Mouse (Mus musculus) stomach, postnatal 0 days (tissue): ENCODE measurements around the gene Yes1. TPM values are rescaled to one million over a fixed set of nuclear protein-coding genes. Genes with fewer than 3 reads are reported as not detected.

Experiments used
- ATAC-seq: fragments of 200-750 bp; cut with Nextera tagmentation; 2 replicates; pipeline ENCODE4 v1.8.0; 2017; ENCODE audit not compliant: low FRiP score, low TSS enrichment
- DNase-seq: peaks from one replicate; pipeline ENCODE4 v3.0.0-alpha.2; 2016; ENCODE audit warnings: low spot score
- H3K27ac ChIP-seq: fragments of 300-500 bp; sonication (generic); replicated peaks from 2 replicates; pipeline ENCODE4 v1.5.1; 2014; ENCODE audit warnings: mild to moderate bottlenecking, control low read depth
- H3K27me3 ChIP-seq: fragments of 300-500 bp; sonication (generic); 2 replicates; pipeline ENCODE4 v1.6.1; 2014; ENCODE audit warnings: low read length; ENCODE audit not compliant: control insufficient read depth, insufficient read depth
- H3K36me3 ChIP-seq: fragments of 300-500 bp; sonication (generic); 2 replicates; pipeline ENCODE4 v1.6.1; 2014; ENCODE audit warnings: low read length, mixed read lengths; ENCODE audit not compliant: control insufficient read depth, insufficient read depth
- H3K4me1 ChIP-seq: fragments of 300-500 bp; sonication (generic); replicated peaks from 2 replicates; pipeline ENCODE4 v1.6.1; 2014; ENCODE audit warnings: antibody characterized with exemption; ENCODE audit not compliant: control insufficient read depth, insufficient read depth
- H3K4me2 ChIP-seq: fragments of 300-500 bp; sonication (generic); replicated peaks from 2 replicates; pipeline ENCODE4 v1.6.1; 2014; ENCODE audit warnings: low read depth, mild to moderate bottlenecking, control low read depth, moderate library complexity
- H3K4me3 ChIP-seq: fragments of 300-500 bp; sonication (generic); 2 replicates; pipeline ENCODE4 v1.5.1; 2014; ENCODE audit warnings: low read depth, low read length, control low read depth
- H3K9ac ChIP-seq: fragments of 300-500 bp; sonication (generic); 2 replicates; pipeline ENCODE4 v1.6.1; 2014; ENCODE audit warnings: mild to moderate bottlenecking, low read length, control low read depth, mixed read lengths
- H3K9me3 ChIP-seq: fragments of 300-500 bp; sonication (generic); 2 replicates; pipeline ENCODE4 v1.6.1; 2016; ENCODE audit warnings: low read length; ENCODE audit not compliant: control insufficient read depth
- CTCF ChIP-seq: IDR thresholded peaks from 2 replicates; pipeline ENCODE4 v1.5.1; 2016; ENCODE audit warnings: antibody characterized with exemption, low read depth, mild to moderate bottlenecking, moderate library complexity
- EP300 ChIP-seq: optimal IDR thresholded peaks from 2 replicates; pipeline ENCODE3; 2016; ENCODE audit warnings: antibody characterized with exemption
- WGBS: fragments of 180-500 bp; shearing (Covaris S2); extraction: QIAGEN DNeasy Blood & Tissue Kit; methylation state at CpG from one replicate; pipeline ENCODE4 v1.1.7; 2014; 5-methylcytosine and 5-hydroxymethylcytosine counted together
- polyA plus RNA-seq: library from polyadenylated mRNA; unstranded; fragments of >200 nt; fragmentation: Nextera tagmentation; extraction: Ambion mirVana; gene quantifications from 2 replicates; pipeline ENCODE4 v1.2.1, GENCODE M21; 2015

Gene Yes1
- polyA plus RNA-seq, 1 experiment from 2014 or later = 15.0 TPM

GRCm38 (mm10) chr5:32657386-32657785, 46.4 kb downstream of the Yes1 start:
- TF ChIP-seq CTCF = peak; percentile 80
- TF ChIP-seq EP300 = no peak
- Histone ChIP-seq H3K4me3 (no peak overlapping the region), H3K9me3 (no peaks in the 10 kb centered on the region), H3K27me3 (no peaks in the 10 kb centered on the region), H3K27ac (no peak overlapping the region), H3K4me2 (no peak overlapping the region), H3K4me1 (no peaks in the 10 kb centered on the region), H3K9ac (no peak overlapping the region), H3K36me3 (peaks cover 2% of the 10 kb centered on the region)
- WGBS = 46% methylated on average over 1 of the region's 1 CpGs
- DNase-seq (no peak), ATAC-seq (no peak)

GRCm38 (mm10) chr5:32682475-32682874, 71.5 kb downstream of the Yes1 start:
- Histone ChIP-seq H3K27me3 (no peaks in the 10 kb centered on the region), H3K4me1 (no peaks in the 10 kb centered on the region), H3K4me3 (no peak overlapping the region), H3K36me3 (no peaks in the 10 kb centered on the region), H3K27ac (no peak overlapping the region), H3K4me2 (no peak overlapping the region), H3K9ac (no peak overlapping the region), H3K9me3 (no peaks in the 10 kb centered on the region)
- WGBS = 48% methylated on average over 2 of the region's 2 CpGs
- ATAC-seq = no peak
- no peak for TF ChIP-seq CTCF
- no peak for TF ChIP-seq EP300
- DNase-seq = no peak

- DNase-seq (no peak), ATAC-seq (no peak)
- Histone ChIP-seq H3K4me3 (no peak overlapping the region), H3K4me1 (no peaks in the 10 kb centered on the region), H3K9ac (no peak overlapping the region), H3K9me3 (no peaks in the 10 kb centered on the region), H3K27me3 (no peaks in the 10 kb centered on the region), H3K4me2 (no peak overlapping the region), H3K27ac (no peak overlapping the region), H3K36me3 (no peaks in the 10 kb centered on the region)
- no peak for TF ChIP-seq CTCF
- TF ChIP-seq EP300 = no peak
- WGBS = 46% methylated on average over 2 of the region's 2 CpGs
Observed at GRCm38 (mm10) chr5:32693411-32693810, 82.4 kb downstream of the Yes1 start.

DNA sequence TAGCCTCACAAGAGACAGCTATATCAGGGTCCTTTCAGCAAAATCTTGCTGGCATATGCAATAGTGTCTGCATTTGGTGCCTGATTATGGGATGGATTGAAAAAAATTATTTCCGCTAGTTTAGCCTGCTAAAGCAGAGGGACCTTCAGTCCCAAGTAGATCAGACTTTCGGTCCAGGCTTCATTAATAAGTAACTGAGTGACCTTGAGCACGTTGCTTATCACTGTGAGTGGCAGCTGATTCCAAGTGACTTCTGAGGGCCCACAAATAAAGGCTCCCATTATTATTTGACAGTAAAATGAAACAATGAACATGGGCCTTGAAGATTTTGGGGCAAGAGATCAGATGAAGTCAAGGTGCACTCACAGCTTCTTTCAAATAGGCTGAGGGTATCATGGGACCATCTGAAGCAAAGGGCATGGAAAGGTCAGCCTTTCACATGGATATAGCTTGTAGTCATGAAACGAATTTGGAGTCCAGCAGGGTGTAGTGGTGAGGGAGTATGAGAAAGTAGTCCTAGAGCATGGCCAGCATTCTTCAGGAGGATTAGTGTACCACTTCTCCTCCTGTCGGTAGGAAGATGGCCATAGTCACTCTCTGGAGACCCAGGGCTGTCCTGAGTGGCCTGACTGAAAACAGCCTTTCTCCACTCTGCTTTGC, 86.4 kb downstream of the Yes1 start:
- H3K4me3 ChIP-seq = no peak overlapping the region
- 52% methylated on average over 5 of the region's 5 CpGs for WGBS
- no peak overlapping the region for H3K27ac ChIP-seq
- no peaks in the 10 kb centered on the region for H3K36me3 ChIP-seq
- H3K4me1 ChIP-seq = no peaks in the 10 kb centered on the region
- TF ChIP-seq EP300 (no peak), CTCF (no peak)
- H3K9me3 ChIP-seq = no peaks in the 10 kb centered on the region
- no peak for DNase-seq
- no peaks in the 10 kb centered on the region for H3K27me3 ChIP-seq
- no peak overlapping the region for H3K4me2 ChIP-seq
- ATAC-seq = peak; percentile 54; the same call in 1 of the 2 replicates
- H3K9ac ChIP-seq = no peak overlapping the region

GRCm38 (mm10) chr5:32706226-32706780, 95.3 kb downstream of the Yes1 start:
- H3K4me1 ChIP-seq = no peaks in the 10 kb centered on the region
- no peak overlapping the region for H3K4me3 ChIP-seq
- no peak for DNase-seq
- H3K9ac ChIP-seq = no peak overlapping the region
- H3K36me3 ChIP-seq = no peaks in the 10 kb centered on the region
- no peaks in the 10 kb centered on the region for H3K27me3 ChIP-seq
- H3K4me2 ChIP-seq = no peak overlapping the region
- WGBS = 45% methylated on average over 2 of the region's 2 CpGs
- TF ChIP-seq CTCF (no peak), EP300 (no peak)
- ATAC-seq = no peak
- no peak overlapping the region for H3K27ac ChIP-seq
- H3K9me3 ChIP-seq = no peaks in the 10 kb centered on the region

DNA sequence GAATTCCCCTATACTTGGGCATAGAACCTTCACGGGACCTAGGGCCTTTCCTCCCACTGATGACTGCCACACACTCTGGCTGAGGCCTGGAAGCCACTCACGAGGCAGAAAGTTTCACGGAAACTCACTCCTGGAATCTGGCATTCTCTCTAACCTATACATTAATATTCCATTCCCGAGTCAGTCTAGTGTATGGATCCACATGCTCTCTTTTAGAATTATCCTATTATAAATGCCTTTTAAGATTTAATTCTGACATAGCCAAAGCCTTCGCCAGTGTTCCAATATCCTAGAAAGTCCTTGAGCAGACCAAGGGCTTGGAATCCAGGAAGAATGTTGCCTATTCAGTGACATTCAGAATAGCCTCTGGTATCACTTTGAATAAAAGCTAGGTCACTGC, 100.5 kb downstream of the Yes1 start:
- H3K36me3 ChIP-seq = no peaks in the 10 kb centered on the region
- WGBS = 78% methylated on average over 5 of the region's 5 CpGs
- H3K4me3 ChIP-seq = no peak overlapping the region
- H3K9me3 ChIP-seq = no peaks in the 10 kb centered on the region
- no peak overlapping the region for H3K27ac ChIP-seq
- H3K27me3 ChIP-seq = no peaks in the 10 kb centered on the region
- ATAC-seq (no peak), DNase-seq (no peak)
- H3K4me1 ChIP-seq = 0 out of 2 replicates have a peak, but pooled peaks cover 3% of the 10 kb centered on the region
- H3K9ac ChIP-seq = no peak overlapping the region
- no peak overlapping the region for H3K4me2 ChIP-seq
- TF ChIP-seq CTCF (no peak), EP300 (no peak)
